Mouse (Mus musculus): ENCODE data around the gene Ctso. TPM values are rescaled to one million over a fixed set of nuclear protein-coding genes. Genes with fewer than 3 reads are reported as not detected.

The Ctso gene
- polyA plus RNA-seq, 1 experiment = 8.9 TPM

DNA sequence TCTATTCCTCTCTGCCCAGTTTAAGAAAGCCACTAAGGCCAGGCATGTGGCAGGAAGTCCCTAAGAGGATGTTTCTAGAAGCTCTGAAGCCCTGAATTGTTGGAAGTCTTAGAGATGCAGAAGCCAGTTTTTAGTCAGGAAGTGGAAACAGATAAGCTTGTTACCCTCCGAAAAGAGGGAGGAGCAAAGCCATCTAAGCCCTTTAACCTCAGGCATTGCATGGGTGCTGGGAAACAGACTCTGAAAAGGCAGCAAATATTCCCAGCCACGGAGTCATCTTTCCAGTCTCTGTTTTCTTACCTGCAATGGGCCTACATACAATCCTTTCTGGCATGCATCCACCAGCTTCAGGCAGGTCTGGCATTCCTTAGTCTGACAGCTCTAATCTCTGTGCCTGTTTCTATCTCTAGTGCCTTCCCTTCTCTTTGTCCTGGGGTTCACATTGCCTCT lies 57.3 kb downstream of the Ctso start:
- Histone ChIP-seq H3K4me3 (ENCODE audit: extremely low read depth, insufficient read depth, insufficient read length) (no peak overlapping the region), H3K36me3 (ENCODE audit: control insufficient read depth, insufficient read depth, low read length) (no peaks in the 10 kb centered on the region), H3K4me1 (ENCODE audit: control insufficient read depth, insufficient read depth, insufficient read length) (no peaks in the 10 kb centered on the region; the same call in 1 of the 2 replicates), H3K27ac (ENCODE audit: insufficient read depth, low read length) (no peak overlapping the region), H3K27me3 (ENCODE audit: control insufficient read depth, insufficient read depth, low read length) (no peaks in the 10 kb centered on the region)
- TF ChIP-seq CTCF (IDR thresholded peaks at IDR 0.05; ENCODE audit: extremely low read depth, insufficient read depth, insufficient read length, insufficient replicate concordance) = no peak
- TF ChIP-seq POLR2A (IDR thresholded peaks at IDR 0.05; ENCODE audit: low read depth, low read length) = no peak
- DNase-seq (ENCODE audit: low read depth in 1 of 2, low spot score in 2 of 2) = no peak
- 26% methylated on average over 2 of the region's 2 CpGs for WGBS

DNA sequence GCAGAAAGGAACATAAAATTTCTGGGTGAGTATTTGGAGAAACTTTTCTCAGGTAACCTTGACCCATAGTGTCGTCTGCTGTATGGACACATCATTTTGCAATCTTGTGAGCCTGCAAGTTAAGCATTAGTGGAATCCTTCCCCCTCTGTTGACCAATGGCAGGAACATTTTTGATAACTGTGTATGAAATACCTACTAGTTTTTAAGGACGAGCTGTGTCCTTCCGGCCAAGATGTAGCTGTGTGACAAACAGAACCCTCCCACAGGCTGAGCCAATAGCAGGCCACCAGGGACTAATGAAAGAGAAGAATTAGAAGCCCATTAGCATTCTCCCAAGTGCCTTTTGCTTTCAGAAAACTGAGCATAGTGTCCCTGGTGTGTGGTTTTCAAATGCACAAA lies 58.1 kb downstream of the Ctso start:
- Histone ChIP-seq H3K4me1 (ENCODE audit: control insufficient read depth, insufficient read depth, insufficient read length) (no peaks in the 10 kb centered on the region; the same call in 1 of the 2 replicates), H3K27ac (ENCODE audit: insufficient read depth, low read length) (no peak overlapping the region)
- DNase-seq (ENCODE audit: low read depth in 1 of 2, low spot score in 2 of 2) = no peak

DNA sequence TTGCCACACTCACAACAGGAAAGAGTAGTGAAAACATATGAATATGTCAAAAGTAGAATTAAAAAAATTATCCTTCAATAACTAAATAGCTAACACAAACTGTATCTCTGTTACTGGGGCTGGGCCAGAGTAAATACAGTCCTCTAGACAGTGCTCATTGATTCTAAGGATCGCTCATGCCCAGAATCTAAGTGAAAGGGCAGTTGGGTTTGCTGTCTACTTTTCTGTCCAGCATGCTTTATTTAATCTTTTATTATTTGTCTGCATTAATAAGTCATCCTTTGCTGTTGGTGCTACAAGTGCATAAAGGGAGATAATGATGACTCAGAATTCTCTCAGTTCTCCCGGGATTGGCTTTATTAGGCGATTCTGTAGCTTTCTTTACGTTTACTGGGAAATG lies 63.0 kb downstream of the Ctso start:
- TF ChIP-seq CTCF (IDR thresholded peaks at IDR 0.05; ENCODE audit: extremely low read depth, insufficient read depth, insufficient read length, insufficient replicate concordance) = no peak
- TF ChIP-seq POLR2A (IDR thresholded peaks at IDR 0.05; ENCODE audit: low read depth, low read length) = no peak
- no peak for DNase-seq (ENCODE audit: low read depth in 1 of 2, low spot score in 2 of 2)
- Histone ChIP-seq H3K27me3 (ENCODE audit: control insufficient read depth, insufficient read depth, low read length) (no peaks in the 10 kb centered on the region), H3K36me3 (ENCODE audit: control insufficient read depth, insufficient read depth, low read length) (no peaks in the 10 kb centered on the region), H3K4me3 (ENCODE audit: extremely low read depth, insufficient read depth, insufficient read length) (no peak overlapping the region), H3K4me1 (ENCODE audit: control insufficient read depth, insufficient read depth, insufficient read length) (no peaks in the 10 kb centered on the region), H3K27ac (ENCODE audit: insufficient read depth, low read length) (no peak overlapping the region)
- WGBS = 60% methylated on average over 4 of the region's 4 CpGs

More for the DNA sequence above, 58.1 kb downstream of the Ctso start:
- Histone ChIP-seq H3K36me3 (ENCODE audit: control insufficient read depth, insufficient read depth, low read length) (no peaks in the 10 kb centered on the region), H3K27me3 (ENCODE audit: control insufficient read depth, insufficient read depth, low read length) (no peaks in the 10 kb centered on the region), H3K4me3 (ENCODE audit: extremely low read depth, insufficient read depth, insufficient read length) (no peak overlapping the region)
- WGBS = 89% methylated on average over 3 of the region's 3 CpGs
- no peak for TF ChIP-seq CTCF (IDR thresholded peaks at IDR 0.05; ENCODE audit: extremely low read depth, insufficient read depth, insufficient read length, insufficient replicate concordance)
- no peak for TF ChIP-seq POLR2A (IDR thresholded peaks at IDR 0.05; ENCODE audit: low read depth, low read length)

DNA sequence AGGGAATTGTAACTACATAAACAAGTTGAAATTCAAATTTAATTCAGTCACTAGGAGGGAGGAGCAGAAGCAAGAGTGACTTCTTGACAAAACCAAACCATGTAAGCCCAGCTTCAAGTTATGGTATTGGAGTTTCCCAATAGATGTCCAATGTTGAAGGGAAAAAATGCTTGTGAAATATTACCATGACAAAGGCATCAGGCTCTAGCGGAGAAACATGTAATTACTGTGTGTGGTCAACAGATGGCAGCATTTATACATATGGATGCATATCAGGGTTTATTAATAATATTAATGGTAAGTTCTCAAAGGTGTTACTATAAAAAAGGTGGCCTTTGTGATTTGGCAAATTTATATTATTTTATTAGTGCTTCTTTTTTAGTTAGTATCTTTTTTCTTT lies 63.6 kb downstream of the Ctso start:
- no peaks in the 10 kb centered on the region for H3K4me1 ChIP-seq (ENCODE audit: control insufficient read depth, insufficient read depth, insufficient read length)
- H3K27me3 ChIP-seq (ENCODE audit: control insufficient read depth, insufficient read depth, low read length) = no peaks in the 10 kb centered on the region
- no peak overlapping the region for H3K4me3 ChIP-seq (ENCODE audit: extremely low read depth, insufficient read depth, insufficient read length)
- no peaks in the 10 kb centered on the region for H3K36me3 ChIP-seq (ENCODE audit: control insufficient read depth, insufficient read depth, low read length)
- H3K27ac ChIP-seq (ENCODE audit: insufficient read depth, low read length) = no peak overlapping the region
- 6% methylated on average over 1 of the region's 1 CpGs for WGBS
- TF ChIP-seq CTCF (IDR thresholded peaks at IDR 0.05; ENCODE audit: extremely low read depth, insufficient read depth, insufficient read length, insufficient replicate concordance) (no peak), POLR2A (IDR thresholded peaks at IDR 0.05; ENCODE audit: low read depth, low read length) (no peak)
- peak; percentile 3 to 12 for DNase-seq (ENCODE audit: low read depth in 1 of 2, low spot score in 2 of 2)

Other genes with a start within 250 kb of the Ctso start
- not detected in 2 replicates for gene Tdo2, start 43.6 kb downstream of the Ctso start, polyA plus RNA-seq (2012; rRNA removed)
- not detected in 2 replicates for gene Asic5, start 49.7 kb downstream of the Ctso start, polyA plus RNA-seq (2012; rRNA removed)
- gene Gucy1b1, start 142.1 kb downstream of the Ctso start, polyA plus RNA-seq (2012; rRNA removed) = 2.3 and 2.4 TPM in 2 replicates
- gene Gucy1a1, start 213.2 kb downstream of the Ctso start, polyA plus RNA-seq (2012; rRNA removed) = 8.1 and 9.2 TPM in 2 replicates

All from spleen, adult 2 months (tissue).